21 mouse cellular contexts compared by ENCODE assay signal in the genomic region with DNA sequence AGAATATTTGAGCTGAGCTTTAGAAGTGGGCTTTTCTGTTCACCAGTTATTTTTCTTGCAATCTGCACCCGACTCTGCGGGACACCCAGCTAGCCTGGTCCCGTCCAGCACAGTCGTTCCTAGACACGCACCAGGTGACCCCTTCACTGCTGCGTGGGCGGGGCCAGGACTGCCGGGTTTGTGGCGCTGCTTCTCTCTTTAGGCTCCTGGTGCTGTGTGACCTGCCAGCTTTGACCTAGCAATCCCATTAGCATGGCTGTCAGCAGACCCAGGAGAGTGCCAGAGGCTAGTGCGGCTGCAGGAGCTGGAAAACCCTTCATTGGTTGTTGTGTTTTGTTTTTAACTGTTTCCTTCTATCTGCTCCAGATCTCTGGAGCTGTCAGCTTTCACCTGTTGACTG. TPM values are rescaled to one million over a fixed set of nuclear protein-coding genes. Genes with fewer than 3 reads are reported as not detected.
"Had no signal": no experiment of that assay in that cellular context is flagged by ENCODE, and none has a peak within 500 bp of the region (broad histone marks: within the 10 kb centered on the region; RNA-seq: fewer than 3 reads in every experiment).

No protein-coding gene starts in this region.

- ATAC-seq: midbrain, embryonic 16.5 days had no signal

- H3K4me3 ChIP-seq: midbrain, embryonic 10.5 days; midbrain, embryonic 12.5 days; myocyte; neural tube, embryonic 13.5 days; neural tube, embryonic 15.5 days had no signal

- H3K27ac ChIP-seq: midbrain, embryonic 10.5 days; midbrain, embryonic 12.5 days; neural tube, embryonic 13.5 days; neural tube, embryonic 15.5 days had no signal

- H3K4me2 ChIP-seq: lung, embryonic 14.5 days; midbrain, embryonic 12.5 days; neural tube, embryonic 13.5 days; neural tube, embryonic 15.5 days had no signal

- DNase-seq: lung, embryonic 14.5 days; lung, postnatal 10 days; lung, postnatal 4 days; midbrain, embryonic 14.5 days; retina, postnatal 1 day; right cerebral cortex, adult 18-20 months; right cerebral cortex, postnatal 25 days; right cerebral cortex, postnatal 4 days; spleen, adult 18-20 months; thymus, adult 18-20 months; thymus, postnatal 14 days; thymus, postnatal 36 days had no signal

- H3K9me3 ChIP-seq: midbrain, embryonic 10.5 days; midbrain, embryonic 12.5 days; neural tube, embryonic 13.5 days; neural tube, embryonic 15.5 days had no signal

- H3K27me3 ChIP-seq: midbrain, embryonic 12.5 days; neural tube, embryonic 13.5 days; neural tube, embryonic 15.5 days had no signal

- H3K9ac ChIP-seq: lung, embryonic 14.5 days; midbrain, embryonic 12.5 days; neural tube, embryonic 13.5 days; neural tube, embryonic 15.5 days had no signal

RNA-seq across cellular contexts. Expression of a gene that starts 22.9 kb away (rescaled TPM):
- polyA plus RNA-seq: lung, embryonic 14.5 days; small intestine, adult 2 months; stomach, embryonic 14.5 days; thymus, postnatal 0 days had no signal
